29 mouse cellular contexts compared by ENCODE assay signal in the genomic region with DNA sequence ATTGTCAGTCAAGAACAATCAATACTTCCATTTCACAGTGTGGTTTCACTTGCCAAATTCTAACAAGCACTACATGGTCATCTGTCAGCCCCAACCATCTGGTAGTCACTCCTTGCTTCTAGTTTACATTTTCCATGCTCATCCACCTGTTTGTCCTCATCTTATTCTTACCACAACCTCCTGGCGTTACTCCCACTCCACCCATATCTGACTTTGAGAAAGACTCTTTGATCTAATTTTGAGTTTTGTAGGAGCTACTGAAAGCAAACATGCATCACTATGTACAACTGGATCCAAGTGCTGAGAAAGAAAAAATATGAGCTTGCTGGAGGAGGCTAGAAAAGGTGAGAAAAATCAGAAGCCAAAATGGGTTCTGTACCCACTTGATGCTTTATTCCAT. TPM values are rescaled to one million over a fixed set of nuclear protein-coding genes. Genes with fewer than 3 reads are reported as not detected.
A peak's percentile ranks its signal among the peaks of the same experiment; 100 is the strongest.
DNase-seq lines count a peak whose midpoint lies in the region; ATAC-seq lines count a peak whose summit lies in the region.
"Had no signal": no experiment of that assay in that cellular context is flagged by ENCODE, and none has a peak within 500 bp of the region (broad histone marks: within the 10 kb centered on the region; RNA-seq: fewer than 3 reads in every experiment).

No protein-coding gene starts in this region.

- no peaks in the 10 kb centered on the region for H3K27me3 ChIP-seq in midbrain, embryonic 11.5 days (ENCODE audit: control insufficient read depth, insufficient read depth, low read length)
- H3K27me3 ChIP-seq: heart, embryonic 12.5 days; hindbrain, embryonic 15.5 days; kidney, embryonic 15.5 days; limb, embryonic 12.5 days; midbrain, embryonic 12.5 days; neural tube, embryonic 13.5 days had no signal

- H3K9ac ChIP-seq in midbrain, embryonic 11.5 days (ENCODE audit: low read length): no peak overlapping the region
- H3K9ac ChIP-seq: heart, embryonic 12.5 days; hindbrain, embryonic 15.5 days; kidney, embryonic 15.5 days; limb, embryonic 12.5 days; midbrain, embryonic 12.5 days; neural tube, embryonic 13.5 days had no signal

- H3K9me3 ChIP-seq in midbrain, embryonic 11.5 days (ENCODE audit: control insufficient read depth, low read length): no peaks in the 10 kb centered on the region
- H3K9me3 ChIP-seq: heart, embryonic 12.5 days; hindbrain, embryonic 10.5 days; hindbrain, embryonic 15.5 days; kidney, embryonic 15.5 days; limb, embryonic 12.5 days; midbrain, embryonic 12.5 days; neural tube, embryonic 13.5 days had no signal

- intact Hi-C loops in left cerebral cortex, postnatal 10 days (cut with DNase I): no loop called here
- intact Hi-C loops in left cerebral cortex, postnatal 36 days (cut with DNase I): no loop called here

- ATAC-seq in midbrain, embryonic 11.5 days (ENCODE audit: low FRiP score): no peak
- ATAC-seq: forebrain, embryonic 16.5 days had no signal

- no peak overlapping the region for H3K4me2 ChIP-seq in midbrain, embryonic 11.5 days
- H3K4me2 ChIP-seq: heart, embryonic 12.5 days; hindbrain, embryonic 15.5 days; kidney, embryonic 15.5 days; limb, embryonic 12.5 days; liver, embryonic 11.5 days; midbrain, embryonic 12.5 days; neural tube, embryonic 13.5 days had no signal

- H3K36me3 ChIP-seq in midbrain, embryonic 11.5 days (ENCODE audit: control insufficient read depth, insufficient read depth, low read length): no peaks in the 10 kb centered on the region
- H3K36me3 ChIP-seq: heart, embryonic 12.5 days; hindbrain, embryonic 10.5 days; hindbrain, embryonic 15.5 days; kidney, embryonic 15.5 days; limb, embryonic 12.5 days; midbrain, embryonic 12.5 days; neural tube, embryonic 13.5 days had no signal

- no peak overlapping the region for H3K4me3 ChIP-seq in midbrain, embryonic 11.5 days (ENCODE audit: low read depth, low read length)
- H3K4me3 ChIP-seq: erythroblast, embryonic 14.5 days; gastrocnemius, adult 2 months; heart, adult 2 months; heart, embryonic 12.5 days; hindbrain, embryonic 10.5 days; hindbrain, embryonic 15.5 days; kidney, embryonic 15.5 days; left cerebral cortex, adult 2 months; limb, embryonic 12.5 days; midbrain, embryonic 12.5 days; neural tube, embryonic 13.5 days had no signal

- no peak overlapping the region for H3K27ac ChIP-seq in midbrain, embryonic 11.5 days (ENCODE audit: low read depth, low read length)
- H3K27ac ChIP-seq: gastrocnemius, adult 2 months; heart, adult 2 months; hindbrain, embryonic 10.5 days; hindbrain, embryonic 15.5 days; kidney, embryonic 15.5 days; limb, embryonic 12.5 days; midbrain, embryonic 12.5 days; neural tube, embryonic 13.5 days had no signal

- 85% methylated on average over 1 of the region's 1 CpGs for WGBS in midbrain, embryonic 11.5 days

- no peaks in the 10 kb centered on the region for H3K4me1 ChIP-seq in midbrain, embryonic 11.5 days (ENCODE audit: control insufficient read depth, insufficient read depth, low read length)
- H3K4me1 ChIP-seq: heart, embryonic 12.5 days; hindbrain, embryonic 10.5 days; kidney, embryonic 15.5 days; limb, embryonic 12.5 days had no signal

- DNase-seq in left cerebral cortex, adult 11 months (ENCODE audit: low spot score): peak; percentile 47
- DNase-seq in left cerebral cortex, postnatal 10 days (ENCODE audit: extremely low spot score in 1 of 2, low spot score in 2 of 2): no peak
- peak; percentile 25 for DNase-seq in right cerebral cortex, postnatal 25 days
- DNase-seq in right cerebral cortex, postnatal 4 days: no peak
- peak; percentile 28 to 33 for DNase-seq in left cerebral cortex, postnatal 36 days (ENCODE audit: low spot score in 2 of 2)
- no peak for DNase-seq in midbrain, embryonic 11.5 days (ENCODE audit: low spot score, missing footprints)
- DNase-seq in spleen, postnatal 36 days (ENCODE audit: low spot score in 2 of 2): no peak
- DNase-seq: adrenal gland, postnatal 36 days; B cell, adult 2 months; cerebellum, postnatal 14 days; gastrocnemius, adult 2 months; gastrocnemius, postnatal 36 days; heart, adult 2 months; kidney, adult 18-20 months; kidney, postnatal 25 days; lung, postnatal 36 days; thymus, adult 18-20 months; thymus, postnatal 25 days had no signal

RNA-seq across cellular contexts. Expression of a gene that starts 17.1 kb away (rescaled TPM):
- 10 to 100 TPM; 75.2 to 81.0 TPM for total RNA-seq in left cerebral cortex, postnatal 10 days (2021)
- total RNA-seq in left cerebral cortex, postnatal 36 days (2021): 100 to 1,000 TPM; 106 to 122 TPM
- polyA plus RNA-seq in midbrain, embryonic 11.5 days (2014; fragmentation: Nextera tagmentation; extraction: Ambion mirVana): 28.6 and 29.4 TPM in 2 replicates

Comparison
In these comparisons a context has a peak if more than half of its experiments do, and no peak if none do; other contexts are left out.
1. DNase-seq: peak in left cerebral cortex, adult 11 months (single experiment), right cerebral cortex, postnatal 25 days (single experiment) and left cerebral cortex, postnatal 36 days (2 of 2); none in left cerebral cortex, postnatal 10 days (0 of 2), right cerebral cortex, postnatal 4 days (single experiment), midbrain, embryonic 11.5 days (single experiment) and spleen, postnatal 36 days (0 of 2).